Mouse (Mus musculus) limb, embryonic 12.5 days (tissue): Measurements from ENCODE around the gene Myh14. TPM values are rescaled to one million over a fixed set of nuclear protein-coding genes. Genes with fewer than 3 reads are reported as not detected.

Experiments used
- ATAC-seq: fragments of 200-750 bp; cut with Nextera tagmentation; 2 replicates; pipeline ENCODE4 v1.8.0; 2017; ENCODE audit warnings: low read depth, moderate TSS enrichment; ENCODE audit not compliant: insufficient number of reproducible peaks, insufficient read depth, low FRiP score, low TSS enrichment
- H3K27ac ChIP-seq: fragments of 300-500 bp; sonication (generic); 2 replicates; pipeline ENCODE4 v1.5.1; 2016; ENCODE audit warnings: mild to moderate bottlenecking, moderate library complexity
- H3K27me3 ChIP-seq: fragments of 300-500 bp; sonication (generic); 2 replicates; pipeline ENCODE4 v1.6.1; 2016; ENCODE audit warnings: mild to moderate bottlenecking, moderate library complexity
- H3K36me3 ChIP-seq: fragments of 300-500 bp; sonication (generic); 2 replicates; pipeline ENCODE4 v1.6.1; 2016; ENCODE audit warnings: mild to moderate bottlenecking, moderate library complexity
- H3K4me1 ChIP-seq: fragments of 300-500 bp; sonication (generic); replicated peaks from 2 replicates; pipeline ENCODE4 v1.6.1; 2016
- H3K4me2 ChIP-seq: fragments of 300-500 bp; sonication (generic); 2 replicates; pipeline ENCODE4 v1.6.1; 2016; ENCODE audit warnings: mild to moderate bottlenecking, moderate library complexity
- H3K4me3 ChIP-seq: fragments of 300-500 bp; sonication (generic); replicated peaks from 2 replicates; pipeline ENCODE4 v1.5.1; 2016; ENCODE audit warnings: mild to moderate bottlenecking
- H3K9ac ChIP-seq: fragments of 300-500 bp; sonication (generic); replicated peaks from 2 replicates; pipeline ENCODE4 v1.6.1; 2016; ENCODE audit warnings: mild to moderate bottlenecking, moderate library complexity
- H3K9me3 ChIP-seq: fragments of 300-500 bp; sonication (generic); 2 replicates; pipeline ENCODE4 v1.6.1; 2016; ENCODE audit warnings: mild to moderate bottlenecking, moderate library complexity
- WGBS: fragments of 180-500 bp; shearing (Covaris S2); methylation state at CpG from one replicate; pipeline ENCODE4 v1.1.7; 2016; 5-methylcytosine and 5-hydroxymethylcytosine counted together
- polyA plus RNA-seq: library from polyadenylated mRNA; unstranded; fragments of >200 nt; fragmentation: Nextera tagmentation; extraction: Ambion mirVana; gene quantifications from 2 replicates; pipeline ENCODE4 v1.2.1, GENCODE M21; 2016

The Myh14 gene
- polyA plus RNA-seq, 1 experiment from 2014 or later: 3.2 TPM

GRCm38 (mm10) chr7:44589946-44590345 lies 80.7 kb downstream of the Myh14 start:
- H3K9ac ChIP-seq: no peak overlapping the region
- H3K27ac ChIP-seq: no peak overlapping the region
- 2% methylated on average over 13 of the region's 13 CpGs for WGBS
- H3K4me1 ChIP-seq: peaks cover 50% of the 10 kb centered on the region
- H3K4me2 ChIP-seq: peak overlapping the region; percentile 99
- ATAC-seq: no peak
- peaks cover 98% of the 10 kb centered on the region for H3K27me3 ChIP-seq
- peak overlapping the region; percentile 63 for H3K4me3 ChIP-seq
- H3K36me3 ChIP-seq: no peaks in the 10 kb centered on the region
- no peaks in the 10 kb centered on the region for H3K9me3 ChIP-seq

DNA sequence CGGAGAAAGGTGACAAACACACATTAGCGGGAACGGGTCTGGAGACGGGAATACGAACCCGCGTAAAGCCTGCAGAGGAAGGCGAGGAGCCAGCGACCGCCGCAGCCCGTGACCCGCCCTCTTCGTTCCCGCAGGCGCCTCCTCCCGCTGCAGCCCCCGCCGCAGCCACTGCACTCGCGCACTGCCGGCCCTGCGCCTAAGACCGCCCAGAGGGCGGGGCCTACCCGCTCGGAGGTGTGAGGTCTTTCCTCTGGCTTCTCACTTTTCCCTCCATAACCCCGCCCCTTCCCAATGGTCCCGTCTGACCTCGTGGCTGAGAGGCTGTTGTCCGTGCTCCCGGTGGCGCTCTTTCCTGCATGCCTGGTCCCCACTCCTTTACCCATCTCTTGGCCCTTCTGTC lies 81.5 kb downstream of the Myh14 start:
- peaks cover 100% of the 10 kb centered on the region for H3K27me3 ChIP-seq
- peak; percentile 41; the same call in 1 of the 2 replicates for ATAC-seq
- H3K4me3 ChIP-seq: peak overlapping the region; percentile 63
- H3K9me3 ChIP-seq: no peaks in the 10 kb centered on the region
- under 1% methylated on average over 30 of the region's 33 CpGs for WGBS
- peak overlapping the region; percentile 99 for H3K4me2 ChIP-seq
- no peak overlapping the region for H3K27ac ChIP-seq
- H3K4me1 ChIP-seq: peaks cover 50% of the 10 kb centered on the region
- no peaks in the 10 kb centered on the region for H3K36me3 ChIP-seq
- H3K9ac ChIP-seq: peak overlapping the region; percentile 51; the same call in 1 of the 2 replicates

GRCm38 (mm10) chr7:44588338-44588737 lies 82.3 kb downstream of the Myh14 start:
- Histone ChIP-seq H3K4me3 (peak overlapping the region; percentile 63), H3K9ac (no peak overlapping the region; the same call in 1 of the 2 replicates), H3K36me3 (no peaks in the 10 kb centered on the region), H3K27ac (no peak overlapping the region), H3K27me3 (peaks cover 94% of the 10 kb centered on the region), H3K9me3 (no peaks in the 10 kb centered on the region), H3K4me2 (peak overlapping the region; percentile 99), H3K4me1 (peaks cover 42% of the 10 kb centered on the region)
- WGBS: 5% methylated on average over 12 of the region's 12 CpGs
- no peak for ATAC-seq

GRCm38 (mm10) chr7:44587676-44588075 lies 83.0 kb downstream of the Myh14 start:
- Histone ChIP-seq H3K27ac (no peak overlapping the region), H3K4me3 (no peak overlapping the region), H3K4me2 (0 out of 2 replicates have a peak overlapping the region, but pooled peaks have one; percentile 99), H3K9ac (no peak overlapping the region), H3K27me3 (peaks cover 93% of the 10 kb centered on the region), H3K4me1 (peaks cover 37% of the 10 kb centered on the region), H3K36me3 (no peaks in the 10 kb centered on the region), H3K9me3 (no peaks in the 10 kb centered on the region)
- 36% methylated on average over 6 of the region's 6 CpGs for WGBS
- no peak for ATAC-seq

GRCm38 (mm10) chr7:44586930-44587329 lies 83.7 kb downstream of the Myh14 start:
- no peak overlapping the region; the same call in 1 of the 2 replicates for H3K9ac ChIP-seq
- peaks cover 90% of the 10 kb centered on the region for H3K27me3 ChIP-seq
- no peaks in the 10 kb centered on the region for H3K36me3 ChIP-seq
- H3K9me3 ChIP-seq: no peaks in the 10 kb centered on the region
- peak overlapping the region; percentile 22 for H3K4me3 ChIP-seq
- no peak for ATAC-seq
- under 1% methylated on average over 18 of the region's 18 CpGs for WGBS
- H3K4me2 ChIP-seq: peak overlapping the region; percentile 46
- H3K4me1 ChIP-seq: peaks cover 37% of the 10 kb centered on the region
- no peak overlapping the region for H3K27ac ChIP-seq

DNA sequence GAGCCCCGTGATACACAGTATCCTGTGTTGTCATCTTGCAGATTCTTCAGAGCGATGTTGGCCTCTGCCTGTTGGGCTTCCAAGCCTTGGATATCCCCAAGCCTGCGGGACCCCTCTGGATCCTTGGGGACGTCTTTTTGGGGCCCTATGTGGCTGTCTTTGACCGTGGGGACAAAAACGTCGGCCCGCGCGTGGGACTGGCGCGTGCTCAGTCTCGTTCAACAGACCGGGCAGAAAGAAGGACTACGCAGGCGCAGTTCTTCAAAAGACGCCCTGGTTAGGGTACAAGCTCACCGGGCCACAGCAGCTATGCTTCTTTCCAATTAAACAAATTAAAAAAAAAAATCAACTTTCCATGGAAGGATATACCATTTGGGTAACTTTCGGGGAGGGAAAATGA lies 84.1 kb downstream of the Myh14 start:
- H3K4me3 ChIP-seq: peak overlapping the region; percentile 22
- peaks cover 89% of the 10 kb centered on the region for H3K27me3 ChIP-seq
- H3K36me3 ChIP-seq: no peaks in the 10 kb centered on the region
- peaks cover 33% of the 10 kb centered on the region for H3K4me1 ChIP-seq
- no peak overlapping the region for H3K27ac ChIP-seq
- no peak overlapping the region for H3K9ac ChIP-seq
- H3K9me3 ChIP-seq: no peaks in the 10 kb centered on the region
- H3K4me2 ChIP-seq: peak overlapping the region; percentile 46
- no peak for ATAC-seq
- 9% methylated on average over 19 of the region's 19 CpGs for WGBS

DNA sequence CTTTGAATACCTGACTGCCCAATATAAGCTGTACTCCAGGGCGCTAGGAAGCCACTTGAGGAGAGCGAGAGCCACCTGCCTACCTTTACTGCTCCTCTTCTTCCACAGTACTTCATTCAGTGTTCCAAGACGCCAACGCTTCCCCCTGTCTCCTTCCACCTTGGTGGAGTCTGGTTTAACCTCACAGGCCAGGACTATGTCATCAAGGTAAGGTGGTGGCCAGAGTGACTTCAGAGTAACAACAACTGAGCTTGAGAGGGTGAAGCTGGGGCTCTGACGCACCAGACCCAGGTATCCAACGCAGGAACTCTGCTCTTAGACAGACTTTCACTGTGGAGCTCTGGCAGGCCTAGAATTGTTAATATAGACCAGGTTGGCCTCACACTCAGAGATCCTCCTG lies 85.0 kb downstream of the Myh14 start:
- Histone ChIP-seq H3K4me1 (peaks cover 25% of the 10 kb centered on the region), H3K36me3 (no peaks in the 10 kb centered on the region), H3K27me3 (peaks cover 85% of the 10 kb centered on the region), H3K27ac (no peak overlapping the region), H3K9ac (no peak overlapping the region), H3K9me3 (no peaks in the 10 kb centered on the region), H3K4me2 (no peak overlapping the region), H3K4me3 (no peak overlapping the region)
- WGBS: 89% methylated on average over 6 of the region's 6 CpGs
- no peak for ATAC-seq

DNA sequence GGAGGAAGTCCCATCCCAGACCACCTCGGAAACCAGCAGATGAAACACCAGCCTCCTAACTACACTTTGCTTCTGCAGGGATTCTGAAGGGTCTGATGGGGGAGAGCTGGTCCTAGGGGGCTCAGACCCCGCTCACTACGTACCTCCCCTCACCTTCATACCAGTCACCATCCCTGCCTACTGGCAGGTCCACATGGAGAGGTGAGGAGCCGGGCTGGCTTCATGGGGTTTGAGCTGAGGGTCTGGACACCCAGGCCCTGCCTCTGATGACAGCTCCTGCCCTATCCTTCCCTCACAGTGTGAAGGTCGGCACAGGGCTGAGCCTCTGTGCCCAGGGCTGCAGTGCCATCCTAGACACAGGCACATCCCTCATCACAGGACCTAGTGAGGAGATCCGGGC lies 85.7 kb downstream of the Myh14 start:
- H3K27ac ChIP-seq: no peak overlapping the region
- H3K9ac ChIP-seq: no peak overlapping the region
- ATAC-seq: no peak
- no peaks in the 10 kb centered on the region for H3K36me3 ChIP-seq
- H3K9me3 ChIP-seq: no peaks in the 10 kb centered on the region
- WGBS: 85% methylated on average over 6 of the region's 6 CpGs
- H3K4me1 ChIP-seq: peaks cover 25% of the 10 kb centered on the region
- H3K27me3 ChIP-seq: peaks cover 78% of the 10 kb centered on the region
- no peak overlapping the region for H3K4me2 ChIP-seq
- no peak overlapping the region for H3K4me3 ChIP-seq

GRCm38 (mm10) chr7:44584265-44584804 lies 86.3 kb downstream of the Myh14 start:
- peaks cover 72% of the 10 kb centered on the region for H3K27me3 ChIP-seq
- 85% methylated on average over 4 of the region's 4 CpGs for WGBS
- no peaks in the 10 kb centered on the region for H3K36me3 ChIP-seq
- H3K9me3 ChIP-seq: no peaks in the 10 kb centered on the region
- H3K4me2 ChIP-seq: no peak overlapping the region
- H3K9ac ChIP-seq: no peak overlapping the region
- H3K4me3 ChIP-seq: no peak overlapping the region
- H3K4me1 ChIP-seq: peaks cover 20% of the 10 kb centered on the region
- no peak for ATAC-seq
- H3K27ac ChIP-seq: no peak overlapping the region

DNA sequence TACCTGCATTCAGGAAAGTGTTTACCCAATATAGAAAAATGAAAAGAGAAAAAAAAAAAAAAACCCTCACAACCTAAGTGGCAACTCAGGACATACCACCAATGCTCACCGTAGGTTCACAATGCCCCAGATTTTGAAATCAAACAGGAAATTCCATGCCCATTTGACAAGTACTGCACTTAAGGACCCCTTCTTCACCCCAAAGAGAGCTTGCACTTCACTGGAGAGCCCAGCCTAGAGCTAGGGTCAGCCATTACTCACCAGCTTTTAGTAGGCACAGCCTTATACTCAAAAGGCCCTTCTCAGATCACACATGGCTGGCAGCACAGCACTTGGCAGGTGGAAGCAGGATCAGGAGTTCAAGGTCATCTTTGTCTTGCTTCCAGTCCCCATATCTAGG lies 87.5 kb downstream of the Myh14 start:
- H3K9ac ChIP-seq: no peak overlapping the region
- no peak for ATAC-seq
- no peak overlapping the region for H3K27ac ChIP-seq
- H3K4me2 ChIP-seq: no peak overlapping the region
- H3K27me3 ChIP-seq: peaks cover 60% of the 10 kb centered on the region
- H3K9me3 ChIP-seq: no peaks in the 10 kb centered on the region
- no peaks in the 10 kb centered on the region for H3K36me3 ChIP-seq
- peaks cover 10% of the 10 kb centered on the region for H3K4me1 ChIP-seq
- WGBS: 85% methylated on average over 1 of the region's 1 CpGs
- H3K4me3 ChIP-seq: no peak overlapping the region

- no peaks in the 10 kb centered on the region for H3K36me3 ChIP-seq
- no peak for ATAC-seq
- WGBS: 79% methylated on average over 5 of the region's 5 CpGs
Measured at GRCm38 (mm10) chr7:44582709-44583108, 87.9 kb downstream of the Myh14 start.

DNA sequence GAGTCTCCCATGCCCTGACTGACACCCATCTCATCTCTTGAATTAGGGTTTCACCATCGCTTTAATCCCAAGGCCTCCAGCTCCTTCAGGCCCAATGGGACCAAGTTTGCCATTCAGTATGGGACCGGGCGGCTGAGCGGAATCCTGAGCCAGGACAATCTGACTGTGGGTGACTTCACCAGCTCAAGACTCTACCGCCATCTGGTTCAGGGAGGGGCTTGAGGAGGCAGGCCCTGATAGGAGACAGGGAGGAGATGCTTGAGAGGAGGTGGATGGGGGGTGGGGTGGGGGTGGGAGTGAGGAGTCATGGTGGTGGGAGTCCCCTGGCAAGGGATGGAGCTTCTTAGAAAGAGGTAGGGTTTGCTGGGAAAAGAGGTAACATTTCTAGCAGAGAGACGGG lies 89.0 kb downstream of the Myh14 start:
- 71% methylated on average over 6 of the region's 6 CpGs for WGBS
- Histone ChIP-seq H3K4me2 (no peak overlapping the region), H3K36me3 (no peaks in the 10 kb centered on the region), H3K27ac (no peak overlapping the region), H3K27me3 (peaks cover 45% of the 10 kb centered on the region), H3K9me3 (no peaks in the 10 kb centered on the region), H3K9ac (no peak overlapping the region), H3K4me1 (no peaks in the 10 kb centered on the region), H3K4me3 (no peak overlapping the region)
- no peak for ATAC-seq

More at GRCm38 (mm10) chr7:44582709-44583108, 87.9 kb downstream of the Myh14 start:
- Histone ChIP-seq H3K9me3 (no peaks in the 10 kb centered on the region), H3K27ac (no peak overlapping the region), H3K27me3 (peaks cover 56% of the 10 kb centered on the region), H3K9ac (no peak overlapping the region), H3K4me2 (no peak overlapping the region), H3K4me1 (peaks cover 6% of the 10 kb centered on the region; the same call in 1 of the 2 replicates), H3K4me3 (no peak overlapping the region)
